Mouse (Mus musculus): ENCODE results near the gene Mkrn2os.
"Not testable (repeated sequence)": the region's sequence is repeated elsewhere in the genome, so short reads cannot be mapped to it uniquely, and the experiment has no call there.

The Mkrn2os gene

GRCm38 (mm10) chr6:115592458-115592857 lies at the start of gene Mkrn2os:
TSS of gene Mkrn2os (minus strand) at chr6:115592576.
- no peak for DNase-seq (ENCODE audit: low read depth, low spot score)

GRCm38 (mm10) chr6:115638188-115638587 lies 45.8 kb upstream of the Mkrn2os start:
- not testable (repeated sequence) for DNase-seq (ENCODE audit: low read depth, low spot score)

GRCm38 (mm10) chr6:115634015-115634414 lies 41.6 kb upstream of the Mkrn2os start:
- no peak for DNase-seq (ENCODE audit: low read depth, low spot score)

GRCm38 (mm10) chr6:115631056-115631795 lies 38.9 kb upstream of the Mkrn2os start:
- DNase-seq (ENCODE audit: low read depth, low spot score): no peak

DNA sequence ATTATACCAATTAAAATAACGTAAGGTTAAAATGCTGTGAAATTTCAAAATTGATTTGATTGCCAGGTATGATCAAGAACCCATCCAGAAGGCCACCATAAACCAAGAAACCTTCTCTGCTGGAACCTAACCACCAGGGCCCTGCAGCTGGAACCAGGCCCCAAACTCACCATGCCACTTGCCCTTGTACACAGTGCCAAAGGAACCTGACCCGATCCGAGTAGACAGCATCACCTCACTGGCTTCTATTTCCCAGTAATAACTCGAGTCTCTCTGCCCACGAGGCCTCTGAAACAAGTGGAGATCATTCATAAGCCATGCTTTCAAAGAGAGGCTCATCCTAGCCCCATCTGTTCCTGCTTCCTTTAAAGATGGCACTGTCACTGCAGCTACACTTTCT lies 33.7 kb upstream of the Mkrn2os start:
- no peak for DNase-seq (ENCODE audit: low read depth, low spot score)

DNA sequence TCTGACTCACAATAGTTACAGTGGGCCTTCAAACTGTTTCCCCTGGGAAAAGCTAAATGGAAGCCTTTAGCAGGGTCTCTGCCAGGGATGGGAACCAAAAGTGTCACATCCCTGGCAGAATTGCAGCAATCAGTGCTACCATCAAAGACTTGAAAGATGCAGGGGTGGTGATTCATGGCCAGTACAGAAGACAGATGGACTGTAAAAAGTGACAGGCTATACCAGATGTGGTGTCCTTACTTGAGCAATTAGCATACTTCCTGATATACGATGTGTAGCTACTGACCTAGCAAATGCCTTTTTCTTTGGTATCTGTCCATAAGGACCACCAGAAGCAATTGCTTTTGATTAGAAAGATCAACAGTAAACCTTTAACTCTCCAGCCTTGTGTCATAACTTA lies 28.6 kb upstream of the Mkrn2os start:
- no peak for DNase-seq (ENCODE audit: low read depth, low spot score)

GRCm38 (mm10) chr6:115619818-115620217 lies 27.4 kb upstream of the Mkrn2os start:
- DNase-seq (ENCODE audit: low read depth, low spot score): no peak

GRCm38 (mm10) chr6:115615983-115616382 lies 23.6 kb upstream of the Mkrn2os start:
- DNase-seq (ENCODE audit: low read depth, low spot score): no peak

- no peak for DNase-seq (ENCODE audit: low read depth, low spot score)
These were observed 21.4 kb upstream of the Mkrn2os start for GRCm38 (mm10) chr6:115613793-115614192.

DNA sequence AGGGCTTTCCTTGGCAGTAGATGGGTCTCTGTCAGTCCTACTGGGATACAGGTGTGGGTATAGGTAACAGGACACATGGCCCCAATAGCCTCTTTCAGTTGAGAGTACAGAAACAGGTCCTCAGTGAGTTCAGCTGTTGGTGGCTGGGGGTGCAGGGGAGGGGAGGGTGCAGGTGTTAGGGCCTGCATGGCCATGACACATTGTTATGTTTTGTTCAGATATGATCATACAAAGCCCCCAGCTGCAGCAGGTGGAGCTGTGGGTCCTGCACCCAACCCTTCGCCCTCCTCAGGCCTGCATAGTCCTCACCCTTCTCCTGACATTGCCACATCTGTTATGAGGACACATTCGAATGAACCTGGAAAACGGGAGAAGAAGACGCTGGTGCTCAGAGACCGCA lies 17.9 kb upstream of the Mkrn2os start:
- no peak for DNase-seq (ENCODE audit: low read depth, low spot score)

DNA sequence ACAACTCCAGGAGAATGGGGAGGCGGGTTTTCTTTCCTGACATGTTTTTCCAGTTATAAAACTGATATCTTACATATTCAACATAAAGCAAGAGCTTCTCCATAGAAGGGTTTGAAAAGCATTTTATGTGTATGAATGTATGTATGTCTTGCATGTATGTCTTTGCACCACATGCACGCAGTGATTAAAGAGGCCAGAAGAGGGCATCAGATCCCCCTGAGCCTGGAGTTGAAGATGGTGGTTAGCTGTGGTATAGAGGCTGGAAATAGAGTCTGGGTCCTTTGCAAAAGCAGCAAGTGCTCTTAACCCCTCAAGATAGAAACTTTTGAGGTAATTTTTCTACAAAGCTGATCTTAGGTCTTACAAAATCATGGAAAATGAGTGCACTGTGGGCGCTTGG lies 16.7 kb upstream of the Mkrn2os start:
- peak; percentile 49 for DNase-seq (ENCODE audit: low read depth, low spot score)

GRCm38 (mm10) chr6:115607429-115607828 lies 15.1 kb upstream of the Mkrn2os start:
- DNase-seq (ENCODE audit: low read depth, low spot score): no peak

- no peak for DNase-seq (ENCODE audit: low read depth, low spot score)
These were observed 14.1 kb upstream of the Mkrn2os start for GRCm38 (mm10) chr6:115606461-115606860.

GRCm38 (mm10) chr6:115601715-115602523 lies 9.5 kb upstream of the Mkrn2os start, which contains the start of gene Mkrn2:
TSS of gene Mkrn2 (plus strand) at chr6:115601902.
- peak; percentile 90 for DNase-seq (ENCODE audit: low read depth, low spot score)

DNA sequence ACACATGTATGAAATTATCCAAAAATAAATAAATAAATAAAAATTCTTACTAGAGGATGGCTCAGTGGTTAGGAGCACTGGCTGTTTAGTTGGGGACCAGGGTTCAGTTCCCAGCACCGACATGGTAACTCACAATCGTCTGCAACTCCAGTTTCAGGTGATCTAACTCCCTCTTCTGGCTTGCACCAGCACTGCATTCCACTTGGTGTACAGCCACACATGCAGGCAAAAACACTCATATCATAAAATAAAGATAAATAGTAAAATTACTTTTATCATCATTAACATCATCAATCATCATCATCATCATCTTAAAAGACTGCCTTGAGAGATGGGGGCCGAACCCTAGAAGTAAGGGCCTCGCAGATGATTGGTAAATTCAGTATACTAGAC lies 8.9 kb upstream of the Mkrn2os start:
- DNase-seq (ENCODE audit: low read depth, low spot score): no peak

DNA sequence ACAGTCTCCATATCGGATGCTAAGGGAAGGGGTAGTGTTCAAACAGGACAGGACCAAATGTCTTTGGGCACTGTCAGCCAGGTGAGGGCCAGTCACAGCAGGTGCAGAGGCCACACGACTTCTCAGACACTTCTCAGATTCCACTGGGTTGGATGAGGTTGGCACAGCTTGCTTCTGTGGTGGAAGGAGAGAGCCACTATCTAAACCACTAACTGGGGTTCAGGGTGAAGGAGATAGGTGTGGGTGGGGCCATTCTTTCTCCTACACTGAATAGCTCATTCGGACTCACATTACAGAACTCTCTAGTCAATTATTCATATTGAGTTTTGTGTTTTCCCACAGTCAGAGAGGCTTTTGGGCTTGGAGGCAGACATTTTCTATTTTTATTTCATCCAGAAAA lies 3.3 kb upstream of the Mkrn2os start:
- no peak for DNase-seq (ENCODE audit: low read depth, low spot score)

- DNase-seq (ENCODE audit: low read depth, low spot score): no peak
These were observed 2.1 kb upstream of the Mkrn2os start for GRCm38 (mm10) chr6:115594463-115594862.

DNA sequence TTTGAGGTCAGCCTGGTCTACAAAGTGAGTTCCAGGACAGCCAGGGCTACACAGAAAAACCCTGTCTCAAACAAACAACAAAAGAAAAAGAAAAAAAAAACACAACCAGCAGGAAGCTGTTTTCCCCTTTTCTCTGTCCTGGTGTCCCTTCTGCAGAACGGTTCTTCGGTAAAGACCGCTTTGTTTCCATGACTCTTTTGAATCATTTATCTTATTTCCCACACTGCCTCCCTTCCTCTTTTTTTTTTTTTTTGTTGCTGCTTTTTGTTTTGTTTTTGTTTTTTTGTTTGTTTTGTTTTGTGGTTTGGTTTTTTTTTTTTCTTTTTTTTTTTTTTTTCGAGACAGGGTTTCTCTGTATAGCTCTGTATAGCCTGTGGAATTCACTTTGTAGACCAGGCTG lies 876 bp upstream of the Mkrn2os start:
- DNase-seq (ENCODE audit: low read depth, low spot score): no peak

GRCm38 (mm10) chr6:115591692-115592359 lies 550 bp downstream of the Mkrn2os start:
- no peak for DNase-seq (ENCODE audit: low read depth, low spot score)

DNA sequence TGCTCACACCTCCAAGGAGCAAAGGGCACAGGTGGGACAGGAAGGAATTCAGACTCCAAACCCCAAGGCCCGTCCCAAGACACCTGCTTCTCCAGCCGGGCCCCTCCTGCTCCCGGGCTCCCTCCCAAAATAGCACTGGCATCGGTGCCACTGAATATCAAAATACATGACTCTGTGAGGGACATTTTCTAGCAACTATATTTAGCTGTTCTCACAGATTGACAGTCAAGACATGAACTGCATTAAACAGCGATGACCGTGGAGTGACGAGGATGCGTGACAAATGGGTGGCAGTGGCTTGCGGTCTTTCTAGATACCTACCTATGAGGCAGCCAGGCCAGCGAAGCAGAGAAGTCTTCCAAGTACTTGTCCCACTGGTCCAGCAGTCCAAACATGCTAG lies 6.1 kb downstream of the Mkrn2os start:
- no peak for DNase-seq (ENCODE audit: low read depth, low spot score)

- no peak for DNase-seq (ENCODE audit: low read depth, low spot score)
These were observed 8.2 kb downstream of the Mkrn2os start for GRCm38 (mm10) chr6:115584176-115584575.

GRCm38 (mm10) chr6:115583430-115584125 lies 8.8 kb downstream of the Mkrn2os start:
- no peak for DNase-seq (ENCODE audit: low read depth, low spot score)
